Mouse (Mus musculus): ENCODE results near the gene Gm26920.

- TF ChIP-seq POLR2A (IDR thresholded peaks at IDR 0.05; ENCODE audit: low read depth, low read length): no peak
- 0 out of 2 replicates have a peak, but pooled peaks have one; percentile 8 for TF ChIP-seq CTCF (IDR thresholded peaks at IDR 0.05; ENCODE audit: borderline replicate concordance, insufficient read depth, low read length)
Measured at GRCm38 (mm10) chr7:30025358-30025757, 64.9 kb downstream of the Gm26920 start.

Measured in embryonic fibroblast, embryonic 13.5 days (primary cell).